Mouse (Mus musculus) embryonic fibroblast, embryonic 13.5 days (primary cell): Measurements from ENCODE around the gene Lcn2. TPM values are rescaled to one million over a fixed set of nuclear protein-coding genes. Genes with fewer than 3 reads are reported as not detected.

Experiments used
- H3K27ac ChIP-seq: 2 replicates; pipeline ENCODE4 v1.5.1; 2012; ENCODE audit warnings: low read length, control low read depth, inconsistent platforms; ENCODE audit not compliant: insufficient read depth
- H3K4me1 ChIP-seq: 2 replicates; pipeline ENCODE4 v1.6.1; 2011; ENCODE audit warnings: low read length; ENCODE audit not compliant: control insufficient read depth, insufficient read depth
- H3K4me3 ChIP-seq: 2 replicates; pipeline ENCODE4 v1.5.1; 2011; ENCODE audit warnings: mild to moderate bottlenecking, control low read depth, low read length; ENCODE audit not compliant: insufficient read depth
- CTCF ChIP-seq: IDR thresholded peaks from 2 replicates; pipeline ENCODE4 v1.5.1; 2011; ENCODE audit warnings: mild to moderate bottlenecking, control low read depth, low read length, moderate library complexity, borderline replicate concordance; ENCODE audit not compliant: insufficient read depth
- POLR2A ChIP-seq: IDR thresholded peaks from 2 replicates; pipeline ENCODE4 v1.6.1; 2011; ENCODE audit warnings: low read depth, mild to moderate bottlenecking, control low read depth, low read length, moderate library complexity
- polyA plus RNA-seq: library from polyadenylated mRNA; stranded (reverse); fragments of >200 nt; gene quantifications from 2 replicates; pipeline ENCODE4 v1.2.4, GENCODE M21; 2011; ENCODE audit warnings: low read depth; ENCODE audit not compliant: missing spikeins, insufficient read length

The Lcn2 gene
- polyA plus RNA-seq, 1 experiment: not detected

DNA sequence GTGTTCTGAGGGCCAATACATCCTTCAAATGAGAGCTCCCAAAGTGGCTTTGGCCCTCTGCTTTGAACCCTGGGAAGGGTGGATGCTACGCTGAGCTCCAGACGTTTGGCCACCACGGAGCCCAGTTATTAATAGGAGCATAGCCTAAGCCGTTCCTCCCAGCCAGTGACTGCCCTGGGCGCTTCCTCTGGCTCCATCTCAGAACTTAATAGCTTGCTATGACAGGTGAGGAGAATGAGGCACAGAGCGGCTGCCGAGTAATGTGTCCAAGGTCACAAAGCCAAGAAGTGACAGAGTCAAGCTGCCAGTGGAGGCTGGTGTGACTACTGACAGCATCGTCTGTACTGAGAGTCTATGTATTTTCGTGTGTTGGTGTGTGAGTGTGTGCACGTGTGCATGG, 31.8 kb downstream of the Lcn2 start:
- TF ChIP-seq POLR2A (no peak), CTCF (no peak)
- Histone ChIP-seq H3K4me1 (peaks cover 3% of the 10 kb centered on the region; the same call in 1 of the 2 replicates), H3K27ac (no peak overlapping the region), H3K4me3 (no peak overlapping the region)

DNA sequence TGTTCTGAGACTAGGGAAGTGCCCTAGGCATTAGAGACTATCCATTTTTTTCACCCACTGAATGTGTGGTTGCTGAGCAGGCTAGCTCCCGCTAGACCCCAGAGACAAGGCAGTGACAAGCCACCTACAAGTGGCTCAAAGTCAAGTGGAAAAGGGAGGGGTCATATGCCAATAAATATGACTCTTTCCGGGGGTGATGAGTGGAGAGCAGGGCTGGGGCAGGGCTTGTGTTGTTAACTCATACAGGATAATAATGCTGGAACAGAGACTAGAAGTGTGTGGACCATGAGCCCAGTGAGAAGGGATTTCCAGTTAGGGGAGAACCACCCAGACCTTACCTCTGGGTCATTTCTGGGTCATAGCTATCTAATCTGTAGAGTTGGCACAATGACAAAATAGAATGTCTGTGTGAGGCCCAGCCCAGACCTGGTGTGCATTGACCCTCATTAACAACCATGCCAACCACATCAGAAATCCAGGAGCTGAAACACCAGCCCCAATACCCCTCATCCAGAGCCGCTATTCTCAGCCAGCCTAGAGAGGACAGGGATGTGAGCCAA, 33.6 kb downstream of the Lcn2 start:
- Histone ChIP-seq H3K4me3 (no peak overlapping the region), H3K27ac (no peak overlapping the region), H3K4me1 (peaks cover 5% of the 10 kb centered on the region; the same call in 1 of the 2 replicates)
- no peak for TF ChIP-seq CTCF
- no peak for TF ChIP-seq POLR2A

DNA sequence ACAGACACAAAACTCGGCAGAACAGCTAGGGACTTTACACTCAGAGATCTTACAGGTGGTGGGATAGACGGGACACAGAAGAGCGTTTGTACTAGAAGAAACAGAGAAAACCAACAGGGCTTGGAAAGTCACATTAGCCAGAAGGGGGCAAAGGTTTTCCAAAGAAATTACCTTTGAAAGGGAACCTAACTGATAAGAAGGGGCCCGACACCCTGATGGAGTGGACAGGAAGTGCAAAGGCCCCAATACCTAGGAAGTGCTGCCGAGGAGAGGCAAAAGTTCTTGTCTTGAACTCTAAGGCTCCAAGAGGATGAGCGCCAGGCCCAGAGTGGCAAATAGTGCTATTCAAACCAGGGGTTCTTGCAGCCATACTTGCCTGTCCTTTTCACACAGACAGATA, 34.2 kb downstream of the Lcn2 start:
- no peak overlapping the region for H3K27ac ChIP-seq
- H3K4me3 ChIP-seq: no peak overlapping the region
- no peak for TF ChIP-seq CTCF
- no peak for TF ChIP-seq POLR2A
- peaks cover 5% of the 10 kb centered on the region; the same call in 1 of the 2 replicates for H3K4me1 ChIP-seq

DNA sequence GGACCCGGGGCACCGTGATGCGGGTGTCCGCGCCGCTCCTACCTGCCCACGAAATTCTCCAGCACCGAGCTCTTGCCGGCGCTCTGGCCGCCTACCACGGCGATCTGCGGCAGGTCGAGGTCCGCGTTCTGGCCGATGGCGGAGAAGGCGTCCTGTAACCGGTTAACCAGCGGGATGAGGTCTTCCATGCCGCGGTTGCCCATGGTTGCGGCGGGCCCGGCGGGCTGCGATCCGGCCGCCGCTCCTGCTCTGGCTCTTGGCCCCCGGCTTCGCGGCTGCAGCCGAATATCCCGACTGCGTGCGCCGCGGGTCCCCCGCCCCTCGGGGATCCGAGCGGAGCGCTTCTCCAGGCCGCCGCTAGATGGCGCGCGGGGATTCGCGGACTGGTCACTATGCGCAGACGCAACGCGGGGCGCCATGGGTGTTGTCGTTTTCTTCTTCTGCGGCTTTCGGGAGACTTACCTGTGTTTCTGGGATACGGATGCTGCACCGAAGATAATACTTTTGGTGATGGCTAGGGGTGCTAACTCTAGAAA, 35.0 kb downstream of the Lcn2 start, which contains the start of gene Dnm1:
Gene Dnm1, minus strand, starts transcription at position 332 of the 536 bp plus-strand sequence.
- TF ChIP-seq POLR2A (no peak; the same call in 1 of the 2 replicates), CTCF (peak; percentile 83)
- Histone ChIP-seq H3K27ac (no peak within 1 kb of the TSS; the same call in 1 of the 2 replicates), H3K4me3 (peak within 1 kb of the TSS; percentile 58), H3K4me1 (peaks cover 5% of the 10 kb centered on the region; the same call in 1 of the 2 replicates)

DNA sequence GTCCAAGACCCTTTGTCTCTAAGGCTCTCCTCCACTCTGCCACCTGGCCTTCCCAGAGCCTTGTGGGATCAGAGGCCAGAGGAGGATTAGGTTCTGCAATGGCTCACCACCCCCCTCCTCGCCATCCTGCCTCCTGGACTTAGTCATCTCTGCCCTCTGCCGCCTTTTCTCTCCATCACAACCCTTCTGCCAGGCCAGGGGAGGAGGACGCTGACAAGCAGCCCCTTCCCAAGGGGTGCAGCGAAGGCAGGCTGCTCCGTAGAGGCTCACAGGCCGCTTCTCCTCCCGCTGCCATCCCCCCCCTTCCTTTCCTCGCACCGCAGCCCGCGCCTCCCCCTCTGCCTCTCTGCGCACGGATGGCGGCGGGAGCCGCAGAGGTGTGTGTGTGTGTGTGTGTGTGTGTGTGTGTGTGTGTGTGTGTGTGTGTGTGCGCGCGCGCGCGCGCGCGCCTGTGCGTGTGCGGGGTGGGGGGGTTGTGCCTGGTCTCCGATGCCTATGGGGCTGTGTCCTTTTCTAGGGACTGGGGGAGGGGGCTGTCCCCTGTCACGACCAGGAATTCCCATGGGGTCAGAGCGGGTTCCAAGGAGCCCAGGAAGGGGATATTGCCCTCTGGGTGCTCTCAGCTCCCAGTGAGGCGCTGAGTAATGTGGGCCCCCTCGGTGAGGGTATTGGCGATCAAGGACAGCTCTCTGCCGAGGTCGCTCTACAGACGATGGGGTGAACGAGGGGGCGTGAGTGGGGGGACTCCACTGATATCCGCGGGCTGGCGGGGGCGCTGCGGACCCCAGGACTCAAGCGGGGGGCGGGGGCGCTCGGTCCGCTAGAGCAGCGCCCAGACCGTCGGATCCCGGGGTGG, 35.7 kb downstream of the Lcn2 start, which contains the start of gene Ciz1:
Gene Ciz1, plus strand, starts transcription at position 177 of the 856 bp plus-strand sequence.
- Histone ChIP-seq H3K4me3 (peak within 1 kb of the TSS; percentile 58), H3K4me1 (peaks cover 5% of the 10 kb centered on the region; the same call in 1 of the 2 replicates), H3K27ac (no peak within 1 kb of the TSS; the same call in 1 of the 2 replicates)
- TF ChIP-seq POLR2A: no peak; the same call in 1 of the 2 replicates
- TF ChIP-seq CTCF: no peak

DNA sequence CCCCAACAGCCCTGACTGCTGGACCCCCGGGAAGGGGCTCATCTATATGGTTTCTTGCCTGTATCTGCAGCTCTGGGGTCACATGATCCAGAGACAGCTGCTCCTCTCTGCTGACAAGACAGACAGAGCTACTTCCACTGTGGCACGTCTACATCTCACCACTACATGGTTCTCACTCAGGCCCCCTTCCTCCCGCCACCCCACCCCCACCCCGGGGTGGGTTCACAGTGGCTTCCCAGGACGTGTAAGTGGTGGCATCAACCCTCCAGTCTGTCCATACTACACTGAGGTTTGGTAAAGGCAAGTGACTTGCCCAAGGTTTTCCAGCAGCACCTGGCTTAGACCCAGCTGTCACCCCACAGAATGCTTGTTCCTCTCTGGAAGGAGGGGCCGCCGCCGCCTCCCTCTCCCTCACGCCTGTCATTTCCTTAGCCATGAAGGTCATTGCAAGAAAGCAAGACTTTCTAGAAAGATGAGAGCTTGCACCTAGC, 36.5 kb downstream of the Lcn2 start:
- H3K4me1 ChIP-seq: peaks cover 5% of the 10 kb centered on the region; the same call in 1 of the 2 replicates
- peak overlapping the region; percentile 58; the same call in 1 of the 2 replicates for H3K4me3 ChIP-seq
- TF ChIP-seq POLR2A: no peak
- TF ChIP-seq CTCF: no peak
- no peak overlapping the region for H3K27ac ChIP-seq

DNA sequence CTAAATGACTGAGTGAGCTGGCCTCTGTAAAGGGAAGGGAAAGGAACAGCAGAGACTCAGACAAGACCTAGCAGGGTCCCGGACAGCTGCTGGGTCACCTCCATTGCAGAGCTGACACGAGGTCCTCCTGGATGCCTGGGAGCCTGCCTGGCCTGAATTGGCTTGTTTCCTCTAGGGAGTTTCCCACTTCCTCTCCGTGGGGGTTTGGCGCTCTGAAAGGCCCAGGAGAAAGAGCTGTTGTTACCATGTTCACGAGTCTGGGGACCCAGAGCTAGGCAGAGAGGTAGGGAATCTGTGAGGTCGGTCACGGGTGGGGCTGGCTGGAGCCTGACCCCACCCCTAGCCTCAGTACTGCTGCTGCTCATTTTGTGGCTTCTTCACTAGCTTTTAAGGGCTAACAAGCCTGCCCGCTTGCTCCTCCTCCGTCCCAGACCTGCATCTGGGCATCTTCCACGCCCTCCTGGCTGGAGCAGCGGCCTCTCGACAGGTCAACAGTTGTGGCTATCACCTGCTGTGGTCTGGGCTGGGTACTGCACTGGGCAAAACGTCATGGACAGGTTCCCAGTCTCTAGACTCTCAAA, 37.5 kb downstream of the Lcn2 start:
- TF ChIP-seq CTCF: no peak
- TF ChIP-seq POLR2A: no peak
- no peak overlapping the region for H3K27ac ChIP-seq
- H3K4me1 ChIP-seq: peaks cover 5% of the 10 kb centered on the region; the same call in 1 of the 2 replicates
- H3K4me3 ChIP-seq: no peak overlapping the region

DNA sequence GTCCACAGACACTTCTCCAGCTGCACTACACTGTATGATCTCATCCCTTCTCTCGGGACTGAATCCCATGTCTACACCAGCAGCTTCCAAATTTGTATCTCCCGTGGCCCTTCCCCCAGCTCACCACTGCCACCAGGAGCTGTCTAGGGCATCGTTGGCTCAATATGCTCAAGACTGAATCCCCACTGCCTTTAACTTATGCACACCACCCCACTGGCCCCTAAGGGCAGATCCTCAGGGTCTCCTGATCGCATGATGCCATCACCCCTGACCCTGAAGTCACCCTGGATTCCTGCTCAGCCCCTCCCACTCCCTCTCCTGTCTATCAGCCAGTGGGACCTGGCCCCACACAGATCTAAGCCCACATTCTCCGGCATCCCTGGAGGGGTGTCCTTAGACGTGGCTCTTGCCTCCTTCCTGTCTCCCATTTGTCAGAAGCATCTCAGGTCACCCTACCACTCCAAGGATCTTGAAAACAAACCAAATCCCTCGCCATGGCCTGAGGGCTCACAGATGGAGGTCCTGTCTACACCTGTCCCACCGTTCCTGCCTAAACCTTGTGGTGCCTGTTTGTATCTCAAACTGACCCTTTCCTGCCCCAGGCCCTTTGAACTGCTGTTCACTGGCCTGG, 38.3 kb downstream of the Lcn2 start:
- H3K4me1 ChIP-seq: peaks cover 5% of the 10 kb centered on the region; the same call in 1 of the 2 replicates
- H3K27ac ChIP-seq: no peak overlapping the region
- TF ChIP-seq POLR2A (no peak), CTCF (no peak)
- H3K4me3 ChIP-seq: no peak overlapping the region

DNA sequence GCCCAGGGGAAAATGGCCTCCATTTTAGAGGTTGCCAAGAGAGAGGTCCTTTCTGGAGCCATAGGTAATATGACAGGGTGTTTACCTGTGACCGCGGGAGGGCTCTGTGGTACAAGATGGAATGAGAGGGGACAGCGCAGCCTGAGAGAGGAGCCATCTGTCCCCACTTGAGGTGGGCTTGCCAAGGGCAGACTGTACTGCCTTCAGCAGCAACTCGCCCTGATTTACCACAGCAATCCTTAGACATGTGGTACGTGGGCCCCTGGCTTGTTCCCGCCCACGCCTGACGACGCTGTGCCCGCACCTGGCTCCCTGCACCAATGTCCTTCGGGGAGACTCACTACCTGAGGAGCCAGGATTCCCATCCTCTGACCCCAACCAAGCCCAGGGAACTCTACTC, 39.7 kb downstream of the Lcn2 start:
- peaks cover 9% of the 10 kb centered on the region; the same call in 1 of the 2 replicates for H3K4me1 ChIP-seq
- no peak for TF ChIP-seq POLR2A
- TF ChIP-seq CTCF: no peak
- H3K27ac ChIP-seq: no peak overlapping the region
- H3K4me3 ChIP-seq: no peak overlapping the region
